Mouse (Mus musculus): Measurements from ENCODE around the gene Stx7. TPM values are rescaled to one million over a fixed set of nuclear protein-coding genes. Genes with fewer than 3 reads are reported as not detected.
"Not testable (repeated sequence)": the region's sequence is repeated elsewhere in the genome, so short reads cannot be mapped to it uniquely, and the experiment has no call there.

Gene Stx7
- polyA plus RNA-seq (2012; ENCODE audit: insufficient read depth, insufficient read length, low replicate concordance, missing spikeins): not detected in 2 replicates

- H3K4me3 ChIP-seq (ENCODE audit: insufficient read depth, low read depth, low read length): peak within 1 kb of the TSS; percentile 95
- H3K27ac ChIP-seq (ENCODE audit: insufficient read depth, low read depth, low read length): peak within 1 kb of the TSS; percentile 24; the same call in 1 of the 2 replicates
- under 1% methylated on average over 44 of the region's 45 CpGs for WGBS
- TF ChIP-seq POLR2A (IDR thresholded peaks at IDR 0.05; ENCODE audit: insufficient read depth, low read depth, low read length) (peak; percentile 62), CTCF (IDR thresholded peaks at IDR 0.05; ENCODE audit: insufficient read depth, low read depth, low read length) (no peak)
- H3K4me1 ChIP-seq (ENCODE audit: control insufficient read depth, insufficient read depth, low read length): no peaks in the 10 kb centered on the region; the same call in 1 of the 2 replicates
These were observed at the start of gene Stx7 for GRCm38 (mm10) chr10:24149135-24149781. Stx7 (plus strand) TSS chr10:24149302.

GRCm38 (mm10) chr10:24101812-24102211 is 47.3 kb upstream of the Stx7 start, which contains the start of gene Taar8c:
Taar8c (minus strand) TSS chr10:24101912.
- not testable (repeated sequence) for H3K4me1 ChIP-seq (ENCODE audit: control insufficient read depth, insufficient read depth, low read length); H3K27ac ChIP-seq (ENCODE audit: insufficient read depth, low read depth, low read length); H3K4me3 ChIP-seq (ENCODE audit: insufficient read depth, low read depth, low read length)
- WGBS: 84% methylated on average over 1 of the region's 3 CpGs

DNA sequence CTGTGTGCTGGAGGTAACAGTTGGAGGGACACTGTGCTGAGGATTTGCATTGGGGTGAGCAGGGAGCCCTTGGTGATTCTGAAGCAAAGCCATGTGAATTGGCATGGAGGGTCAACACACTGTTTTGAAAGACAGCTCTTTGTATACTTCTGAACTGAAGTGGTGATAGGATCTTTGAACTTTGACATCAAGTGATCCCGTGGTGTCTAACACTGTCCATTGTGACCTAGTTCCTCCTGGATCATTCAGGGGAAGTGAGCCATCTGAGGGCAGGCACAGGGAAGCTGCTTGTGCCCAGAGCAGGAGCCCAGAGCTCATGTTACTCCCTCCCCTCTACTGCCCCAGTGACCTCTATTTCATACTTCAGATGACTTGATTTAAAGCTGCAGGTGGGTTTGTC is 45.8 kb upstream of the Stx7 start:
- not testable (repeated sequence) for H3K27ac ChIP-seq (ENCODE audit: insufficient read depth, low read depth, low read length); H3K4me1 ChIP-seq (ENCODE audit: control insufficient read depth, insufficient read depth, low read length); H3K4me3 ChIP-seq (ENCODE audit: insufficient read depth, low read depth, low read length)
- WGBS: 70% methylated on average over 1 of the region's 1 CpGs

DNA sequence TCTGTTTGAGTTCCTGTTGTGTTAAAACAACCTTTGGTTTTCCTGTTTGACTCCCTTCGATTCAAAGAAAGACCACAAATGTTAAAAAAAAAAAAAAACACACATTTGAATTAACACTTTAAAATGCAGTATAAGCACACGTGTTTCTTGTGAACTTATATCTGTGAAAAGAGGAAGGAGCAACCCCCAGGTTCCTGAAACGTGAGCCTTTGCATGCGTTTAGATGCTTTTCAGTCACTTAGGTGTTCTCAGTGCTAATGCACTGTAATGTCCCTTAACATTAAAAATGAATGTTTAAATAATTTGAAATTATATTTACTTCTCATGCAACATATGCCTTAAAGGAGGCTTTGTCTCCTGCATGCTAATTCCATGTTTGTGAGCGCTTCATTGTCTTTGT is 41.4 kb upstream of the Stx7 start:
- 74% methylated on average over 5 of the region's 5 CpGs for WGBS
- no peak overlapping the region for H3K4me3 ChIP-seq (ENCODE audit: insufficient read depth, low read depth, low read length)
- TF ChIP-seq CTCF (IDR thresholded peaks at IDR 0.05; ENCODE audit: insufficient read depth, low read depth, low read length): no peak
- TF ChIP-seq POLR2A (IDR thresholded peaks at IDR 0.05; ENCODE audit: insufficient read depth, low read depth, low read length): no peak
- H3K4me1 ChIP-seq (ENCODE audit: control insufficient read depth, insufficient read depth, low read length): no peaks in the 10 kb centered on the region
- H3K27ac ChIP-seq (ENCODE audit: insufficient read depth, low read depth, low read length): no peak overlapping the region

GRCm38 (mm10) chr10:24108236-24108635 is 40.9 kb upstream of the Stx7 start:
- WGBS: 74% methylated on average over 3 of the region's 3 CpGs

DNA sequence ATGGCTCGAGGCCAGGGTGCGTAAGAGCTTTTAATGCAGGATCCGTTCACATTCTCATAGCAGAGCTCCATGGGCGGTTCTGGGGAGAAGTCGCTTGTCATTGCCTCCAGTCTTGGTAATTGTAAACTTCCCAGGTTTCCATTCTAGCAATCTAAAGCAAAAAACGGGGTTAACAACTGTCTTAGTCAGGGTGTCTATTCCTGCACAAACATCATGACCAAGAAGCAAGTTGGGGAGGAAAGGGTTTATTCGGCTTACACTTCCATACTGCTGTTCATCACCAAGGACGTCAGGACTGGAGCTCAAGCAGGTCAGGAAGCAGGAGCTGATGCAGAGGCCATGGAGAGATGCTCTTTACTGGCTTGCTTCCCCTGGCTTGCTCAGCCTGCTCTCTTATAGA is 39.7 kb upstream of the Stx7 start, which contains the start of gene Taar9:
Gene Taar9 (minus strand): TSS at position 101 of the 400 bp plus-strand sequence.
- WGBS: 86% methylated on average over 8 of the region's 8 CpGs
- H3K4me3 ChIP-seq (ENCODE audit: insufficient read depth, low read depth, low read length); H3K4me1 ChIP-seq (ENCODE audit: control insufficient read depth, insufficient read depth, low read length); H3K27ac ChIP-seq (ENCODE audit: insufficient read depth, low read depth, low read length): not testable (repeated sequence)

More at GRCm38 (mm10) chr10:24108236-24108635, 40.9 kb upstream of the Stx7 start:
- Histone ChIP-seq H3K4me3 (ENCODE audit: insufficient read depth, low read depth, low read length) (no peak overlapping the region), H3K27ac (ENCODE audit: insufficient read depth, low read depth, low read length) (no peak overlapping the region), H3K4me1 (ENCODE audit: control insufficient read depth, insufficient read depth, low read length) (no peaks in the 10 kb centered on the region)
- TF ChIP-seq POLR2A (IDR thresholded peaks at IDR 0.05; ENCODE audit: insufficient read depth, low read depth, low read length): no peak
- no peak for TF ChIP-seq CTCF (IDR thresholded peaks at IDR 0.05; ENCODE audit: insufficient read depth, low read depth, low read length)

DNA sequence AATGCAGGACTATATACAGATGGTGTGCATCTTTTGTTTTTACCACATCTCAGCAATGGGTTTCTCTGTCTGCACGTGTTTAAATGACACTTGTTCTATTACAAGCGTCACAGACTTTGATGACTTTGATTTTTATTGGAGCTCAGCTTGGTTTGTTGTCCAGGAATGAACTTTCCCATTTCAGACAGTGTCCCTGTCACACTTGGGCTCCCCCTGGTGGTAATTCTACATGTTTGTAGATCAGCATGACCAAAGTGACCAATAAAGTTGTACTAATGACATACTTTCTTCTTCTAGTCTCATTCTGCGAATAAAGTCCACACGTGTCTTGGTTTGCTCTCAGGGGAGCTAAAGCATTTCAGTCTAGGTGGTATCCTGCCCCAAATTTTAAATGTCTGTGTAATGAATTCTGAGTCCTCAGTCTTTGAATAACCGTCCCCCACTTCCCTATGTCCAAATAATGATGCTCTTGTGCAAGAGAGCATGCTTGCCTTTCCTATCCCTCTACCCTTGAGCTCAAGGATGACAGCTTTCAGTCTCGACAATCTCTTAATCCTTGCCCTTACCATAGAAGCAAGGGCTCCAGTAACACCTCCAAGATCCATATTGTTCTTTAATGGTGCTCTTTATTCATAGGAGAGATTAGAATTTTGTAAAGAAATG is 37.9 kb upstream of the Stx7 start:
- Histone ChIP-seq H3K27ac (ENCODE audit: insufficient read depth, low read depth, low read length) (no peak overlapping the region), H3K4me3 (ENCODE audit: insufficient read depth, low read depth, low read length) (no peak overlapping the region), H3K4me1 (ENCODE audit: control insufficient read depth, insufficient read depth, low read length) (no peaks in the 10 kb centered on the region)
- WGBS: 40% methylated on average over 6 of the region's 6 CpGs
- TF ChIP-seq POLR2A (IDR thresholded peaks at IDR 0.05; ENCODE audit: insufficient read depth, low read depth, low read length) (no peak), CTCF (IDR thresholded peaks at IDR 0.05; ENCODE audit: insufficient read depth, low read depth, low read length) (no peak)

DNA sequence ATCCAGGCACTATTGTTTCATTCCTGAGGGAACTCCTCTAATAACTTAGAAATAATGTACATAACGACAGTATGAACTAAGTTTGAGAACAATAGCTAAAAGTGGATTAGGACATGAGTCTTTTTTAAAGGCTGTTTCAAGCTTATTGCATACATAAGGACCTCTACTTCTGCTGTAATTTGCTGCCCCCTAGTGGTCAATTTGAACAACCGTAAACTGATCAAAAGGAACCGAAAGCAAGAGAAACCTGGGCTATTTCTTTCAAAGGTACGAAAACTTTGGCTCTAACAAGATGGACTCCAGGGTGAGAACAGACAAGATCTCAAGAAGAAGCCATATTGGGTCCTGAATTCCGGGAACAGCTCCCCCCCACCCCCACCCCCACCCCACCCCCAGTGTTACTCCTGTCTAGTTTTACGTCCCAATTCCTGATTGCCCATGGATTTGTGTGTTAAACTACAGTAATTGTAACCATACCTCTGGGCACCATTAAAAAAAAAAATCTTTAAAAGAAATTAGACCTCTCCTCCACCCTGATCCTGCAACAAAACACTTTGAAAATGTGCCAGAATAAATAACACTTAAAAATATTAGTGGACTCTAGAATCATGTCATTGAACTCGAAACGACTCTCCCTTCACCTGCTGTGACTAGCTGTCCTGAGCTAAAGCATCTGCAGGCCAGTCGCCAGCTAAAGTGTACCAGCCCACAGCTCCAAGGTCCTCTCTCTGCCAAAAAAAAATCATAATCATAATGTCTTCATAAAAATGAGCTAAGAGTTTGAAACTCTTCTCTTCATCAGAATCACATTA is 17.4 kb upstream of the Stx7 start:
- H3K4me1 ChIP-seq (ENCODE audit: control insufficient read depth, insufficient read depth, low read length): no peaks in the 10 kb centered on the region
- TF ChIP-seq POLR2A (IDR thresholded peaks at IDR 0.05; ENCODE audit: insufficient read depth, low read depth, low read length) (no peak), CTCF (IDR thresholded peaks at IDR 0.05; ENCODE audit: insufficient read depth, low read depth, low read length) (no peak)
- H3K27ac ChIP-seq (ENCODE audit: insufficient read depth, low read depth, low read length): no peak overlapping the region
- no peak overlapping the region for H3K4me3 ChIP-seq (ENCODE audit: insufficient read depth, low read depth, low read length)
- WGBS: 17% methylated on average over 9 of the region's 9 CpGs

- H3K4me3 ChIP-seq (ENCODE audit: insufficient read depth, low read depth, low read length): no peak overlapping the region
- no peak overlapping the region for H3K27ac ChIP-seq (ENCODE audit: insufficient read depth, low read depth, low read length)
- TF ChIP-seq CTCF (IDR thresholded peaks at IDR 0.05; ENCODE audit: insufficient read depth, low read depth, low read length) (no peak), POLR2A (IDR thresholded peaks at IDR 0.05; ENCODE audit: insufficient read depth, low read depth, low read length) (no peak)
- H3K4me1 ChIP-seq (ENCODE audit: control insufficient read depth, insufficient read depth, low read length): no peaks in the 10 kb centered on the region
- 19% methylated on average over 5 of the region's 5 CpGs for WGBS
These were observed 16.8 kb upstream of the Stx7 start for GRCm38 (mm10) chr10:24132273-24132672.
